Mouse (Mus musculus): Measurements from ENCODE around the gene Prn.

Prn gene

DNA sequence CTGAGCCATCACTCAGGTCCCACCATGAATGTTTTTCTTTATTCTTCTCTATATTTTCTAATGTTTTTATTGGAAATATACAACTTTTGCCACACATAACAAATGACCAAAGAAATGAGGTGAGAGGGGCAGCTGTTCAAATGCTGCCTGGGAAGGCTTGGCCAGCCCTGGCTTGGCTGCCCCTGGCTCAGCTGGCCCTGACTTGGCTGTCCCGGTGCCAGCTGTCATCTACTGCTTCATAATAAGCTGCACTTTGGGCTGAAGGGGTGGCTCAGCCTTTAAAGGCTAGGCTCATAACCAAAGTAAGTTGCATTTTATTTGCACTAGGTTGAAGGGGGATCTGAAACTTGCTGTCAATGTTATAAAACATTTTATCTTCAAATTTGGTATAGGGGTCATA lies 2.9 kb upstream of the Prn start:
- no peak for DNase-seq (ENCODE audit: low read depth)

DNA sequence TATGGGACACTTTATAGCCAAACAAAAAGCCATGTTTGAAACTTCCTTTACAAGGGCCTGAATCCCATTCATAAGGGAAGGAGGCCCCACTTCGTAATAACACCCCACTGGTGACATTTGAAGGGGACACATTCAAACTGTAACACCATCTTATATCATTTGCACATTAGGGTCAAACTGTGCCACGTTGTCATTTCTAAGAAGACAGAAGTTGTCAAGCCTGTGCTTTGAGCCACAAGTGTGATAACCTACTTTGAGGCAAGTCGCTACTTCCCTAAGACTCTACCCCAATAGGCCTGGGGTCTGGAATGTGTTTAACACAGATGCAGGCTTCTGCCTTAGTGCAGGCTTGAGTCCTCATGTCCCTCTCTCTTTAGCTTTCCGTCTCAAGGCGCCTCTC lies 2.4 kb upstream of the Prn start:
- DNase-seq (ENCODE audit: low read depth), result no peak

DNA sequence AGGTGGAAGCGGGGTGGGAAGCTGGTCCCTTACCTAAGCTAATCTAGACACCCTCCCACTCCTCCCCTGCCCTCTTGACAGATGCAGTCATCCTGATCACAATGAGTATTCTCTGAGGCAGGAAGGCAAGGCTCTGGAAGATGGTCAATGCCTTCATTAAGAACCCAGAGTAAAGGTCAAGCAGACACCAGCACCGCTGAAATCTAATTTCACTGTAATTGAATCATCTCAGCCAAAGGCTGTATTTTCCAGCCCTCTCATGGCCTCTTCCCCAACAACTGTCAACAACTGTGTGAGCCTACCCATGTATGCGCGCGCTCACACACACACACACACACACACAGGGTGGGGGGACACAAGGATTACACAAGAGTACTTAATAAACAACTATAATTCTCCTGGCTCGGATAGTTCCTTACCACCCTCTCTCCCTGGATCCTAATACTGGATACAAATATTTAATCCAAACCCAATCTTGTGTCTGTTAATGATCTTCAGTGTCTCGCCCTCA lies 1.4 kb upstream of the Prn start:
- DNase-seq (ENCODE audit: low read depth), result no peak

DNA sequence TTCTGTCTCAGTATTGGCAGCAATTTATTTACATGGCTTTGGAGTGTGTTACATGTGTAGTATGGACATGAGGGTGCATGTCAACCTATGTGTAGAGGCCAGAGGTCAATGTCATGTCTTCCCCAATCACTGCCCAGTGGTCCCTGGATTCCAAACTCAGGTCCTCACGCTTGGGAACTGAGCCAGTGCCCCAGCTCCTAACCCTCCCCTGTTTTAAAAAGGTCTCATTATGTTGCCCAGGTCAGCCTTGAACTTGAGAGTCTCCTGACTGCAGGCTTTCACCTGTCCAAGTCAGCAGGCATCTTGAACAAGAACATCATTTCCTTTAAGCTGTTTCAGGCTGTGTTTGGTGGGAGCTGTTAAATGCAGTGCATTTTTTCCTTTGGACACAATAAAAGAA lies 851 bp upstream of the Prn start:
- no peak for DNase-seq (ENCODE audit: low read depth)

DNA sequence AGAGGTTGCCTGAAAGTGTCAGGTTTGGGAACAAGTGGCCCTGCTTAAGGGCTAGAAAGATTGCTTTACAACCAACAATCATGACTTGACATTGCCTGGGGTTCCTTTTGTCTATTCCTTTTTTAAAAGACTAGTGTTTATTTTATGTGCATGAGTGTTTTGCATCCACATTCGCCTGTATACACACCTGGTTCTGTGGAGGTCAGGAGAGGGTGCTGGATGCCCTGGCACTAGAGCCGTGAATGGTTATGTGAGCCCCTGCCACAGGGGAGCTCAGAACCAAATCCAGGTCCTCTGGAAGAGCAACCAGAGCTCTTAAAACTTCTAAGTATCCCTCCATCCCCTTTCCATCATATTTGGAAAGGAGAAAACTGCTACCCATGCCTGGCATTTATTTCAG lies 1.1 kb downstream of the Prn start:
- DNase-seq (ENCODE audit: low read depth), result no peak

DNA sequence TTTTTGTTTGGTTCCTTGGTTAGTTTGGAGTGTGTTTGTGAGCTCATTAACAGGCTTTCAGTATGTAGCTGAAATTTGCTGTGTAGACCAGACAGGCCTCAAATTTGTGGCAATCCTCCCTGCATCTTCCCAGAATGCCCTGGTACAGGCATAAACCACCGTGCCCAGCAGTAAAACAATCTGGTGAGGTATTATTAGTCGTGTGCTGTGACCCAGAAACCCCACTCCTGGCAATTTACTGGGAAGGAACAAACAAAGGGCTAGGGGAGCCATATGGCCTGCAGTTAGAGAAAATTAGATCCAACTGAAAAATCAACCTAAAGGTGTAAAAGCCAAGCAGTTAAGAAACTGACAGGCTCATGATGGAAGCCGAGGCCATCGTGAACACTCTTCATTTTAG lies 1.6 kb downstream of the Prn start:
- DNase-seq (ENCODE audit: low read depth), result no peak

DNA sequence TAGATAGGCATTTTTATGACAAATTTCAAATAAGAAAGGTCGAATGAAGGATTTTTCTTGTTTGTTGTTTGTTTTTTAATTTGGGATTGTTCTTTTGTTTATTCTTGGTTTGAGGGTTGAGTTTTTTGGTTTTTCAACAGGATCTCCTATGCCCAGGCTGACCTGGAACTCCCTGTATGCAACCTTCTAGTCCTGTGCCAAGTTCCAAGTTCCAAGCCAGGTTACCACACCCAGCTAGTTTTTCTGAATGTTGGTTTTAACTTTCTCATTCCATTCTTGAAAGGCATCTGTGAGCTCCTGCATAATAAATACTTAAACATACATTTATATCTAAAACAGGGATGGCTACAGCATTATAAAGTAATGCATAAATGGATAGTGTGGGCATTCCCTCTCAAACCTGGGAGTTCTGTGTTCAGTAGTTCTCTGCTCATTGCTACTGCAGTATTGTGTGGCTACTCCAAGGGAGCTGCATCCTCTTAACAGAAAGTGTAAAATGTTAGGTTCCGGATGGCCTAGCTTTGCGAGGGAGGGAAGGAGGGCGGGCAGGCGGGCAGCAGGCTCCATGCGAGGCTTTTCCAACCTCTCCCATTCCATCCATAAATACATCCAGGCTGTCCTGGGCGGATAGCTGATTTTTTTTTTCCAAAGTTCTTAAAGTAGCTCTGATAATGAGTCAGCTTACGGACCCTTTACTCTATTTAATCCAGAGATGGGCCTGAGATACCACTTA lies 2.9 kb downstream of the Prn start:
- DNase-seq (ENCODE audit: low read depth), result no peak

DNA sequence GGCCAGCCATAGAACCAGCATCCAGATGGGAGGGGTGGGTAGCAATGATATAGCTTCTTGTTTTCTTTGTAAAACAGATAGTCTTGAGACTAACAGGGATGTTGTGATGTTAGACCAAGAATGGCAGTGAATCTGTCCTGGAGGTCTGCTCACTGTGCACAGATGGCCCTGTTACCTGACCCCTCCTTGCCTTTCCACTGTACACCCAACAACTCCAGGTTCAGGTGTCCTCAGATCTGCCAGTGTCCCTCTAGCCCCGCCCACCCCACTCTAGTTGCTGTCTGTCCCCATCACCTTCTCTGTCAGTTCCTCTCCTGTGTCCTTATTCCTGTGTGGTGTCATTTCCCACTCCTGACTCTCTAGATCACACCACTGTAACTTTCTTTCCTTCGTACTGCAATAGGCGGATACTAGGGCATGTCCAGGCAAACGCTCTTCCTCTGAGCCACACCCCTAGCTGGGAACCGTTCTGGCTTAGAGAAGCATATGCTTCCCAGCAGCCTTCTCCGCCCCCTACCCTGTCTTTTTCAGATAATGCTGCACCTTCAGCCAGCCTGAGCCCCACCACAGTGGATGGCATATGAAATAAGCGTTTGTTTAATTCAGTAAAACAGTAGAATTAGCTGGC lies 22.6 kb downstream of the Prn start:
- no peak for DNase-seq (ENCODE audit: low read depth)

DNA sequence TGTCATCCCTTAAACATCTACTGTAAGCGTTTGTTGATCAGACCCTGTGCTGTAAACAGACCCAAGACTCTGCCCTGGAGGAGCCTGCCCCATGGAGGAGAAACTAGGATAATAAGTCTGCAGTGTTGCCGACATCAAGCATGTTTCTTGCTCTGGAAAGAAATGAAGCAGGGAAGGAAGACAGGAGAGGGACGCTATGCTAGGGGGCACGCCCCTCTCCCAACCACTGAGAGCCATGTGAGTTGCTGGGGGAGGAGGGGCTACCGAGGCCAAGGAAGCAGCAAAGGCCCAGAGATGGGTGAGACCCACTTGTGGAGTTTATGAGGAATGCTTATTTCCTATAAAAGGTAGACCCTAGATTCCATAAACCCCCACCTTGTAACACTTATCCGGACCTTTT lies 23.3 kb downstream of the Prn start:
- no peak for DNase-seq (ENCODE audit: low read depth)

DNA sequence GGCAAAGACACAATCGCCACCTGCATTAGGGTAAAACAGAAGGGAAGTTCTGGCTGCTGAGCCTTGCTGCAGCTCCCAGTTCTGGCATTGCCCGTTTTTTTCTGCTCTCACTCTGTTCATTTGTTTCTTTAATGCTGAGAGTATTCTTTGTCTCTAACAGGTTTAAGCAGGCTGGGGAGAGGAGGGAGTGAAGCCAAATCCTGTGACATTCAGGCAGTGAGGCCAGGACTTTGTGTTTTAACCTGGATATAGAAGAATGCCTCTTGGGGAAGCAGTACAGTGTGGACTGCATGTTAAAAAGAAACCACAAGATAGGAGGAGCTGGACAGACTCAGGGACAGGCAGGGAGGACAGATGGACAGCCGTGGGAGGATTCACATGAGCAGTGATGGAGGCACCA lies 23.8 kb downstream of the Prn start:
- DNase-seq (ENCODE audit: low read depth), result no peak

DNA sequence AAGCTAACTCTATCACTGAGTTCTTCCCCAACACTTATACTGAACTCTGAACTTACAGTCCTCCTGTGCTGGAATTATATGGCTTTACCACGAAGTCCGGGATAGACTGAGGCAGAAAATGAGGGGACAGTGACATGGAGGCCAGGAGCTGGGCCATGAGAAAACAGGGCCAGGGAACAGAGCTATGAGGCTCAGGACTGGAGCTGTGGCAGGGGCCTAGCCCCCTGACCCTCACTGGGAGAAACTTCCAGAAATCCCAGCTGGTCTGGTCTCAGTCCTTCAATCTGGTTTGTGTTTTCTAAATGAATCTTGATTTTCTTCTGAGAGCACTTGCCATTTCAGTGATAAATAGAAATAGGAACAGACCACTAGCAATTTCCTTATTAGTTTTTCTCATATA lies 24.5 kb downstream of the Prn start:
- no peak for DNase-seq (ENCODE audit: low read depth)

DNA sequence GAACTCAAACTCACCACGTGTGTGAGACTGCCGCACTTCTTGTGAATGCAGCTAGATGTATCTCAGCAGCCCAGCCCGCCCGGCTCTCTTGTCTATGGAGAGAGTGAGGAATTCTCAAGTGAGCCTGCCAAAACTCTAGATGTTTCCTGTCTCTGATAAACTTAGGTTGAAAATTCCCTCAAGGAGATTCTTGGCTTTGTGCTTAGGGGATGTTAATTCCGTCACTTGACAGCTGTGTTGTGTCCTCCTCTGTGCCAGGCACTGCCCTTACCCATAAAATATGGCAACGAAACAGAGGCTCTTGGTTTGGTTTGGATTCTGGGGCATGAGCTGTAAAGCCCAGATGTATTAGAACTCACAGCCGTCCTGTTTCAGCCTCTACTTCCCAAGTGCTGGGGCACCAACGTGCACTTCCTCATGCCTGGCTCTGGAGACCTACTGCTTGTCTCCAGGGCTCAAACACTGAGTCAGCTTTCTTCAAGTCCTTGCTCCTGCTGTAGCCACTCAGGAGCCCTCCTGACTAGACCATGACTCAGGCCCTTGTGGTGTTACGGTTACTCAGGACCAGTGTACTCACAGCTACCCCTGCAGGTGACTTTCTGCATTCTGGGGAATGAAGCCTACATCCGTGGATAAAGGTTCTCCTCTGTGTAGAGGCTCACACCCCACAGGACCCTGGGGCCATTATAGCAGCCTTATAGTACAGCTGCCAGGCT lies 25.8 kb downstream of the Prn start:
- DNase-seq (ENCODE audit: low read depth), result peak; percentile 59

DNA sequence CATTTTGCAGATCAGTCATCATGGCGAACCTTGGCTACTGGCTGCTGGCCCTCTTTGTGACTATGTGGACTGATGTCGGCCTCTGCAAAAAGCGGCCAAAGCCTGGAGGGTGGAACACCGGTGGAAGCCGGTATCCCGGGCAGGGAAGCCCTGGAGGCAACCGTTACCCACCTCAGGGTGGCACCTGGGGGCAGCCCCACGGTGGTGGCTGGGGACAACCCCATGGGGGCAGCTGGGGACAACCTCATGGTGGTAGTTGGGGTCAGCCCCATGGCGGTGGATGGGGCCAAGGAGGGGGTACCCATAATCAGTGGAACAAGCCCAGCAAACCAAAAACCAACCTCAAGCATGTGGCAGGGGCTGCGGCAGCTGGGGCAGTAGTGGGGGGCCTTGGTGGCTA lies 26.7 kb downstream of the Prn start:
- no peak for DNase-seq (ENCODE audit: low read depth)

DNA sequence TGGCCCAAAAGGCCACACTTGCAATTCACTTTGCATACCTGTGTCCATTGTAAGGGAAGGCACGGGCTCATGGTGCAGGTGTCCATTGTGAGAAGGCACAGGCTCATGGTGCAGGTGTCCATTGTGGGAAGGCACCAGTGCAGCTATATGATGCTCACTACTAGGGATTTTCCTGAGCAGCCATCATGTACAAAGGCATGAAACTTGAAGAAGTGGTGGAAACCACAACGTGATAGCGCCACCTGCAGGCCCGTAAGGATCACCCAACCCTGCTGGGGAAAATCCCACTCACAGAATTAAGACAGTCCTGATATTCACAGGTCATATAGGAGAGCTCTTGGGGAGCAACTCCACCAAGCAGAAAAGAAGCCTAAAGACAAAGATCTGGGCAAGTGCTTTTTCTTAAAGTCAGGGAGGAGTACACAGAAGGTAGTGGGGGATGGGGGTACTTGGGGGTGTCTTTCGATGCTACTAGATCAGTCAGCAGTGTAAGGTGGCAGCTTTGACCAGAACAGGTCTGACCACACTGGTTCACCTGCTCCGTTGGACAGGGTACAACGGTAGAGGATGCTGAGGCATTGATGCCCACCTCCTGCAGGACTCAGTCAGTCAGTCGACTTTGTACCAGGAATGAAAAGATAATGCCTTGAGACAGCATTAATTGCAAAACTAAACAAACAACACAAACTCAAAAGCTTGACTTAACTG lies 29.8 kb downstream of the Prn start:
- peak; percentile 44 for DNase-seq (ENCODE audit: low read depth)

DNA sequence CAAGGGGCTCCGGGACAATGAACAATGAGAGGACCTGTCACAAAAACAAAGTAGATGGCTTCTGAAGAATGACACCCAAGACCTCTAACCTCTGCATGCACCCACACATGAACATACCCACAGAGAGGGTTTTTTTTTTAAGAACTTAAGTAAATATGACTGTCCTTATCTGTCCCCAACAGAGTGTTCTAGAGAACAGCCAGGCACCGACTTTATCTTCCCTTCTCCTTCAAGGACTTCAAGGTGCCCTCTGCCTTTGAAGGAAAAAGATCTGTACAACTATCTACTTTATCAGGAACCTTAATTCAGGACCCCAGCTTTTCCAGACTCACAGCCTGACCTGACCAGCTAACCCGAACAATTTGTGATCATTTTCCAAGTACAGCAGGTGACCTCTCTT lies 30.7 kb downstream of the Prn start:
- DNase-seq (ENCODE audit: low read depth), result no peak

DNA sequence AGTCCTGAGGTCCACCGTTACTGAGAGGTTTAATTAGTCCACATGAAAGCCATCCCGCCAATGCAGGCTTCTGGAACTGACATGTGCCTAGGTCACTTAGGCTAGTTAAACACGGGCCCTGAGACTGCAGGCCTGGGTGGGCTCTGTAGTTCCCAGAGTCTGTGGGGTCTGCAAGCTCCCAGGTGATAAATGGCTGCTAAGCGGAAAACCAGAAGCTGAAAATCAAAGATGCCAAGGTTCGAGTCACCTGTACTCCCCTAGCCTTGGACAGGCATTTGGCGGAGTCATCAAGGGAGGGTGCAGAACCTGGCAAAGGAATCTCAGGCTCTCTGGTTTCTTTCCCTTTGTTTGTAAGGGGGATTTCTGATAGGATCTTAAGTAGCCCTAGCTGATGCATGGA lies 31.7 kb downstream of the Prn start:
- no peak for DNase-seq (ENCODE audit: low read depth)

DNA sequence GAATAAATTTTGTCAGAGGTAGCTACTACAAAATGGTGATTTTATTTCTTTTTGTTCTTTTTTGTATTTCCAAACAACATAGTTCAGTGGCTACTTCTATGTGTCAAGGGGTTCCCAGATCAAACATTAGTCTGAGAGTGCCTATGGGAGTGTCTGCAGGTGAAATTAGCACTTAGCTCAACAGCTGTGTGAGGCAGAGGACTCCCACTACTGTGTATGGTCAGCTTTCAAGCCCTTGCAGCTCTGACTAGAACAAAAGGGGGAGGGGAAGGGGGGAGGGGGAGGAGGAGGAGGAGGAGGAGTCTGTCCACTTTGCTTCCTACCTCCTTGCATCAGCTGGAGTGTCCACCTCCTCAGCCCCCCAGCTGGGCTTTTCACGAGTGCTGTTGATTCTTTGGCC lies 34.6 kb downstream of the Prn start:
- DNase-seq (ENCODE audit: low read depth), result no peak

DNA sequence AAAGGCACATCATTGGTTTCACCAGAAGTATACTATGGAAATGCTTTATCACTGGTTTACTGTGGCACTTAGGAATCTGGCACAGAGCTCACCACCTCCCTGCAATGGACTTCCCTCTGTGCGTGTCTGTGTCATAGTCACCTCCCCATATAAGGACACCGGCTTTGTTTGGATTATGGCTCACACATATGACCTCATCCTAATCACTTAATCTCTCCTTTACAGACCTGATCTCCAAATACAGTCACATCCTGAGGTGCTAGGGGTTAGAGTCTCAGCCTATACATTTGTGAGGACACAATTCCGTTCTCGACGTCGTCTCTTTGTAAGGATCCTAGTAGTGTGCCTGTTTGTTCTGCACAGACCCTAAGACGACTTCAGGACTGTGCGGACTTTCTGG lies 35.5 kb downstream of the Prn start:
- DNase-seq (ENCODE audit: low read depth), result no peak

DNA sequence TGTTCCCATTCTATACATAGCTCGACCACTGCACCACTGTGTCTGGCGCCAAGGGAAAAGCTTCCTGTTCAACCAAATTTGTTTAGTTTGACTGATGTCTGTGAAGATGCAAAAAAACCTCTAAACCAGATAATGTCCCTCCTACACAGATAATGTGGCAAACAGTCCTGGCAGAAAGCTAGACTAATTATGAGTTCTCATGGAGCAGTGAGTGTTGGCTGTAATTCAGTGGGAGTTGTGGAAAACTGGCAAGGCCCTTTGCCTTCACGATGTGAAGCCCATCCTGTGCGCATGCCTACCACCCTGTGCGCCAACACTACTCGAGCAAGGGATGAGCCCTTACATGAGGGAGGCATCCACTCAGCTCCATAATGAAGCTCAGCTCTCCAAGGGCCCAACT lies 36.0 kb downstream of the Prn start:
- DNase-seq (ENCODE audit: low read depth), result no peak

DNA sequence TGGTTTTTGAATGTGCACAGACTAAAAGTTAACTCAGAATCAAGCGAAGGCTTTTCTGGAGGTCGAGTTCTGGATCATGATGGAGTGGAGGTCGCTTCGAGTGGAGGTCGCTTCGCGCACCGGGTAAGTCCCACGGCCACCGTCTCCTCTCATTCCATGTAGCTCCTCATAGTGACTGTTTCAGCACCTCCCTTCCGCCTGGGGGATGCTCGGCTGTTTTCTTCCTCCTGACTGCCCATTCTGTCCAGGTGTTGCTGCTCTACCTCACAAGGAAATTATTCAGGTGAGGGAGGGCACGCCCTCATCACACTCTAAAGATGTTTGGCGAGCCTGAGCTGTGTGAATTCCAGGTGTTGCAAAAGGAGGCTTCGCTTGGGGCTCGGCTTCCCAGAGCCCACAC lies 36.6 kb downstream of the Prn start:
- no peak for DNase-seq (ENCODE audit: low read depth)

DNA sequence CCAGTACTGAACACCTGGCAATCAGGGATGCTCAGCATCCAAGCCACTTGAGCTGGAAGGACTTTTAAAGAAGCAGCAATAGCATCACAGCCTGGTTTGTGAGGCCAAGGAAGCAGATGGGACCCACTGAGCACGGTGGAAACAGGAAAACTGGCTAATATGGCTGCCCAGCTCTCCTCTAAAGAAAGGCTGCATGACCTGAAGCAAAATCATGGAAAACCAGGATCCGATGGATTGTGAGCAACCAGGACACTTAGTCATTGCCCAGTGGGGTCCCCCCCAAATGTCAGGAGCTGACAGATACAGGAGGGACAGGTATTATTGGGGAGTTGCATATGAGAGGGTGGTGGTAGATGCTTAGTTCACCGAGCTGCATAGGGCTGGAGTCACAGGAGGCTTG lies 38.4 kb downstream of the Prn start:
- DNase-seq (ENCODE audit: low read depth), result no peak

DNA sequence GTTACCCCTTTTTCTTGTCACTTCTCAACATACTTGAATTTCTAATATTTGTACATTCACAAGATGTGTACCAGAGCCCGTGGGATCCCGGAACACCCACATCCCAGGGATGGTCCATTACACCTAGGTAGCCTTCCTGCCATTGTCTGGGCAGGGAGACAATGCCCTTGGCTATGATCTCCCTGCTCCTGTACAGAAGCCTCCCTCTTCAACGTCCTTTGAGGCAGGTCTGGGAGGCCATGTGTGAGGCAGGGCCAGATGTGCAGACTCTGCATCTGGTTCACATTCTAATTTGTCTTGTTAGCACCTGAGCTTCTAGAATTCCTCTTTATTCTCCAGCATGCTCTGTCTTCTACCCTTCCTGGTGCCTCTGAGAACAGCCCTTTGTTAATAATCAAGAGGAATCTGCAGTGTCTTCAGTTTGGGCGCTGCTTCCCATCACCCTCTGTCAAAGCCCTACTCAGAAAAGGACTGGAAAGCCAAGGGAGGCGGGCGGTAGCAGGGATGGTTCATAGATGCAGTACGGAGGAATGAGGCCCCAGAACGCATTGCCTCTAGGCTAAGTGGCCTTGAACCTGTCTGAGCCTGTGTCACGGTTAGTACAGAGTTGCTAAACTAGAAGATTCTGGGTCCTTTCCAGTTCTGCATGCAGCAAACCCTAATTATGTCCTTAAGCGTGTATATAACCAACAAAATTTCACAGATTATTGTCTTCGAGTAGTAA lies 39.3 kb downstream of the Prn start:
- no peak for DNase-seq (ENCODE audit: low read depth)
